Mouse (Mus musculus) stomach, embryonic 14.5 days (tissue): ENCODE data around the gene Maml1. TPM values are rescaled to one million over a fixed set of nuclear protein-coding genes. Genes with fewer than 3 reads are reported as not detected.

Experiments
- ATAC-seq: fragments of 200-750 bp; cut with Nextera tagmentation; 2 replicates; pipeline ENCODE4 v1.8.0; 2017; ENCODE audit warnings: low read depth, moderate TSS enrichment; ENCODE audit not compliant: insufficient number of reproducible peaks, insufficient read depth, low FRiP score
- H3K27ac ChIP-seq: fragments of 300-500 bp; sonication (generic); 2 replicates; pipeline ENCODE4 v1.5.1; 2014; ENCODE audit warnings: mild to moderate bottlenecking, low read length, moderate library complexity, mixed read lengths
- H3K27me3 ChIP-seq: fragments of 300-500 bp; sonication (generic); 2 replicates; pipeline ENCODE4 v1.6.1; 2014; ENCODE audit warnings: low read length, control low read depth, mixed read lengths; ENCODE audit not compliant: control insufficient read depth, insufficient read depth
- H3K36me3 ChIP-seq: fragments of 300-500 bp; sonication (generic); 2 replicates; pipeline ENCODE4 v1.6.1; 2014; ENCODE audit warnings: mild to moderate bottlenecking, control low read depth, low read length, moderate library complexity, mixed read lengths; ENCODE audit not compliant: control insufficient read depth, insufficient read depth
- H3K4me1 ChIP-seq: fragments of 300-500 bp; sonication (generic); 2 replicates; pipeline ENCODE4 v1.6.1; 2014; ENCODE audit warnings: low read length, control low read depth, mixed read lengths; ENCODE audit not compliant: control insufficient read depth, insufficient read depth
- H3K4me2 ChIP-seq: fragments of 300-500 bp; sonication (generic); replicated peaks from 2 replicates; pipeline ENCODE4 v1.6.1; 2014; ENCODE audit warnings: low read depth, low read length, control low read depth
- H3K4me3 ChIP-seq: fragments of 300-500 bp; sonication (generic); 2 replicates; pipeline ENCODE4 v1.5.1; 2014; ENCODE audit warnings: low read depth, low read length, control low read depth
- H3K9ac ChIP-seq: fragments of 300-500 bp; sonication (generic); replicated peaks from 2 replicates; pipeline ENCODE4 v1.6.1; 2014; ENCODE audit warnings: low read depth, mild to moderate bottlenecking, control low read depth, low read length, moderate library complexity, mixed read lengths
- H3K9me3 ChIP-seq: fragments of 300-500 bp; sonication (generic); 2 replicates; pipeline ENCODE4 v1.6.1; 2016; ENCODE audit warnings: low read depth, low read length, control low read depth; ENCODE audit not compliant: control insufficient read depth
- WGBS: fragments of 180-500 bp; shearing (Covaris S2); extraction: QIAGEN DNeasy Blood & Tissue Kit; methylation state at CpG from one replicate; pipeline ENCODE4 v1.1.7; 2014; 5-methylcytosine and 5-hydroxymethylcytosine counted together
- polyA plus RNA-seq: library from polyadenylated mRNA; unstranded; fragments of >200 nt; fragmentation: Nextera tagmentation; extraction: Ambion mirVana; gene quantifications from 2 replicates; pipeline ENCODE4 v1.2.1, GENCODE M21; 2014

The Maml1 gene
- polyA plus RNA-seq, 1 experiment from 2014 or later: 9.9 TPM

GRCm38 (mm10) chr11:50216724-50217366 lies 75.3 kb downstream of the Maml1 start:
- Histone ChIP-seq H3K27me3 (no peaks in the 10 kb centered on the region), H3K9me3 (no peaks in the 10 kb centered on the region), H3K4me2 (no peak overlapping the region), H3K27ac (no peak overlapping the region), H3K9ac (no peak overlapping the region), H3K4me1 (peaks cover 16% of the 10 kb centered on the region; the same call in 1 of the 2 replicates), H3K4me3 (no peak overlapping the region), H3K36me3 (no peaks in the 10 kb centered on the region)
- ATAC-seq: no peak
- WGBS: 64% methylated on average over 4 of the region's 4 CpGs

- Histone ChIP-seq H3K27ac (no peak overlapping the region), H3K36me3 (no peaks in the 10 kb centered on the region), H3K9me3 (no peaks in the 10 kb centered on the region), H3K4me1 (peaks cover 21% of the 10 kb centered on the region), H3K27me3 (no peaks in the 10 kb centered on the region), H3K9ac (no peak overlapping the region), H3K4me3 (no peak overlapping the region), H3K4me2 (no peak overlapping the region)
- WGBS: 17% methylated on average over 9 of the region's 9 CpGs
- ATAC-seq: no peak
These were observed 76.5 kb downstream of the Maml1 start for GRCm38 (mm10) chr11:50215633-50216032.

DNA sequence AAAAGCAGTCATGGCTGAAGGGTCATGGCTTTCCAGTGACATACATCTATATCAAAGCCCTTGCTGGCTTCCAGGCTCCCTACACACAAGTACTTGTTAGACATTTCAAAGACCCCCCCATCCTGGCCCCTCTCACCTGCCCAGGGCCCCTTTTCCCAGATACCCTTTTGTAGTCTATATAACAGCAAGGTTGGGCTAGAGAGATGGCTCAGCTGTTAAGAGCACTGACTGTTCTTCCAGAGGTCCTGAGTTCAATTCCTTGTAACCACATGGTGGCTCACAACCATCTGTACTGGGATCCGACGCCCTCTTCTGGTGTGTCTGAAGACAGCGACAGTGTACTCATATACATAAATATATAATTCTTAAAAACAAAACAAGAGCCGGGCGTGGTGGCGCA lies 77.5 kb downstream of the Maml1 start:
- H3K36me3 ChIP-seq: no peaks in the 10 kb centered on the region
- no peak overlapping the region for H3K27ac ChIP-seq
- 90% methylated on average over 6 of the region's 6 CpGs for WGBS
- H3K4me1 ChIP-seq: peaks cover 21% of the 10 kb centered on the region
- H3K9ac ChIP-seq: no peak overlapping the region
- H3K4me2 ChIP-seq: no peak overlapping the region
- H3K9me3 ChIP-seq: no peaks in the 10 kb centered on the region
- H3K4me3 ChIP-seq: no peak overlapping the region
- H3K27me3 ChIP-seq: no peaks in the 10 kb centered on the region
- ATAC-seq: no peak

- no peak overlapping the region for H3K9ac ChIP-seq
- WGBS: 62% methylated on average over 11 of the region's 11 CpGs
- H3K36me3 ChIP-seq: no peaks in the 10 kb centered on the region
- H3K4me1 ChIP-seq: peaks cover 25% of the 10 kb centered on the region
- H3K27me3 ChIP-seq: no peaks in the 10 kb centered on the region
- no peak for ATAC-seq
- H3K9me3 ChIP-seq: no peaks in the 10 kb centered on the region
- H3K4me2 ChIP-seq: no peak overlapping the region
- no peak overlapping the region for H3K27ac ChIP-seq
- no peak overlapping the region for H3K4me3 ChIP-seq
These were observed 79.0 kb downstream of the Maml1 start for GRCm38 (mm10) chr11:50212848-50213758.

- no peak overlapping the region for H3K27ac ChIP-seq
These were observed 79.9 kb downstream of the Maml1 start for GRCm38 (mm10) chr11:50212060-50212739.

DNA sequence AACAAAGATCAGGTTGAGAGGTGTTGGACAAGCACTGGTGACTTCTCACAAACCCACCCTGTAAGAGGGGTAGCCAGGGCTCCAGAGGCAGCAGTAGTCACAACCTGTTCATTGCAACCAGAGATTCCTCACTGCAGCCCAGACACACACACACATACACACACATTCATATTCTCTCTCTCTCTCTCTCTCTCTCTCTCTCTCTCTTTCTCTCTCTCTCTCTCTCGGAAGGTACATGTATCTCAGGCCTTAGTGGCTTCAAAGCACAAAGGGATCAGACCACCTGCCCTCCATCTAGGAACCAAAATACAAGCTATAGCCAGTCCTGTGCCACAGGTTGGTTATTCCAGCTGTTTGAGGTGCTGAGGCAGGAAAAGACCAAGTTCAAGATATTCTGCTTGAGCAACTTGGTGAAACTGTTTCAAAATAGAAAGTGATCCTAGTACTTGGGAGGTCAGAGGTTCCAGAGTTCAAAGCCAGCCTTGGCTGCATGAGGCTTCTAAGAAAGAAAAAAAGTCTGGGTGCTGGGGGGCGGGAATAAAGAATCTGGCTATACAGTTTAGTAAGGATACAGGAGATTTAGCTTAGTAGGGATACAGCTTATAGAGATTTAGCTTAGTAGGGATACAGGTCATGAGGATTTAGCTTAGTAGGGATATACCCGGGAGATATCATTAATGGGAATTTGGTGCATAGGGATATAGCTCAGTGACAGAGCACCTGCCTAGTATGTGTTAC lies 80.6 kb downstream of the Maml1 start:
- WGBS: 96% methylated on average over 3 of the region's 3 CpGs
- Histone ChIP-seq H3K9ac (no peak overlapping the region), H3K4me3 (peak overlapping the region; percentile 96)

More at GRCm38 (mm10) chr11:50212060-50212739, 79.9 kb downstream of the Maml1 start:
- Histone ChIP-seq H3K9ac (no peak overlapping the region), H3K4me2 (no peak overlapping the region), H3K36me3 (peaks cover under 1% of the 10 kb centered on the region), H3K4me1 (peaks cover 25% of the 10 kb centered on the region), H3K9me3 (no peaks in the 10 kb centered on the region), H3K27me3 (no peaks in the 10 kb centered on the region), H3K4me3 (no peak overlapping the region)
- no peak for ATAC-seq
- 81% methylated on average over 3 of the region's 3 CpGs for WGBS

GRCm38 (mm10) chr11:50210505-50211151 lies 81.5 kb downstream of the Maml1 start, which contains the start of the genes Sqstm1 and Mgat4b:
Gene Sqstm1, minus strand, starts transcription at chr11:50210827.
Gene Mgat4b, plus strand, starts transcription at chr11:50210890.
- Histone ChIP-seq H3K9me3 (no peaks in the 10 kb centered on the region), H3K27me3 (no peaks in the 10 kb centered on the region), H3K36me3 (peaks cover 16% of the 10 kb centered on the region), H3K27ac (peak within 1 kb of the TSS; percentile 99), H3K9ac (peak within 1 kb of the TSS; percentile 97), H3K4me3 (peak within 1 kb of the TSS; percentile 96), H3K4me2 (peak within 1 kb of the TSS; percentile 51), H3K4me1 (peaks cover 15% of the 10 kb centered on the region; the same call in 1 of the 2 replicates)
- WGBS: under 1% methylated on average over 48 of the region's 48 CpGs
- peak; percentile 56 for ATAC-seq

More for the DNA sequence above, 80.6 kb downstream of the Maml1 start:
- Histone ChIP-seq H3K4me2 (peak overlapping the region; percentile 51), H3K27me3 (no peaks in the 10 kb centered on the region), H3K9me3 (no peaks in the 10 kb centered on the region), H3K4me1 (peaks cover 22% of the 10 kb centered on the region), H3K36me3 (peaks cover 8% of the 10 kb centered on the region), H3K27ac (no peak overlapping the region)
- no peak for ATAC-seq
